Mouse (Mus musculus) E14TG2a.4 (cell line): ENCODE data around the gene Dock8.

Source experiments
- CTCF ChIP-seq: conservative IDR thresholded peaks from 2 replicates; pipeline ENCODE4 v1.5.1; 2014; ENCODE audit warnings: low read length
- POU5F1 ChIP-seq: IDR thresholded peaks from 2 replicates; pipeline ENCODE4 v1.6.1; 2014; ENCODE audit warnings: low read length, borderline replicate concordance

GRCm38 (mm10) chr19:25246062-25246461 lies 246.7 kb downstream of the Dock8 start:
- TF ChIP-seq CTCF: no peak
- no peak for TF ChIP-seq POU5F1
